Mouse (Mus musculus): Measurements from ENCODE around the gene Zbtb16.

Gene Zbtb16

DNA sequence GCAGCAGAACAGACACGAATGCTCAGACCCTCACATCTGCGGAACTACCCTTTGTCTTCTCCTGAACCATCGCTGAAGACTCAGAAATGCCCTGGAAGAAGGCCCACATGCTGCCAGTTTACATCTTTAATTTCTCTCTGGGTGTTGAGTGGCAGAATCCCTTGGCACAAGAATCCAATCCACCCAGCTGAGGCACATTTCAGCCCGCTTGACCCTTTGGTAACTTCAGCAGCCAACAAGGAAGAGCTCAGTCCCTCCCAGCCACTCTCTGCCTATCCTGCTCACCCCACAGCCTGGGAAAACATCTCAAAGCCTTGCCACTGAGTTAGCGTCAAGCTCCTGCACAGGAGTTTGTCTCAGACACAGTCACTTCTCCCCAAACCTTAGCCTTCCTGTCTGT is 162.2 kb downstream of the Zbtb16 start:
- DNase-seq (ENCODE audit: low spot score in 2 of 2) = no peak

DNA sequence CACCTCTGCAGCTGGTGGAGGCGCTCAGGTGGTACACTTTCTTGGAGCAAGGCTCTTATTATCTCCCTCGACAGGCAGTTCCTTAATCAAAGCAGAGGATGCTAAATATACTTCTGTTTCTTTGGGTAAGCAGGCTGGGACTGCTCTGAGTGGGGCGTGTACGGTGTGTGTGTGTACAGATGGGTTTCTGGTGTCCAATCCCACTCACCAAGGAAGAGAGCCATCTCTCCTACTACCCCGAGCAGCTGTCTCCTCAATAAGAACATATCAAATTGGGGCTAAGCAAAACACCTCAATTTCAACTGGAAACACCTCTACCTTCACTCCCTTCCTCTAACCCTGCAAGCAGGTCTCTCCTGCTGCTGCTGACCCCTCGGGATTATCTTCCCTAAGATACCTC is 162.8 kb downstream of the Zbtb16 start:
- no peak for DNase-seq (ENCODE audit: low spot score in 2 of 2)

GRCm38 (mm10) chr9:48671841-48672240 is 164.2 kb downstream of the Zbtb16 start:
- no peak for DNase-seq (ENCODE audit: low spot score in 2 of 2)

- DNase-seq (ENCODE audit: low spot score in 2 of 2) = no peak
Measured at GRCm38 (mm10) chr9:48670156-48670555, 165.9 kb downstream of the Zbtb16 start.

- DNase-seq (ENCODE audit: low spot score in 2 of 2) = no peak
Measured at GRCm38 (mm10) chr9:48669672-48670071, 166.3 kb downstream of the Zbtb16 start.

GRCm38 (mm10) chr9:48666702-48667101 is 169.3 kb downstream of the Zbtb16 start:
- DNase-seq (ENCODE audit: low spot score in 2 of 2) = no peak

DNA sequence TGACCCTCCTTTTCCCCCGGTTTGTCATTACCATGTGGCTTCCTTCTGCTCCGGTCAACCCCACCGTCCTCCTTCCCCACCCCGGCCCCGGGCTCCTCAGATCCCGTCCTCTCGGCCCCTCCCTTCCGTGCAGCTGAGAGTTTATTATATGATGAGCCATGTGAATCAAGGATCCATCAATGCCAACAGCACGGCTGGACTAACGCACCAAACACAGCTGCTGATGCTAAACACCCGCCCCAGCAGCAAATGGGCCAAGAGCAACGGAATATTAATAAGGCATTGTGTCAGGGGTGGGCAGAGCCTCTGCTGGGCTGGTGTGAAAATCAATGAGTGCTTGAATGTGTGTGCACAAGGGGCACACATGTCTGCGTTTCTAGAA is 173.0 kb downstream of the Zbtb16 start:
- DNase-seq (ENCODE audit: low spot score in 2 of 2) = no peak

DNA sequence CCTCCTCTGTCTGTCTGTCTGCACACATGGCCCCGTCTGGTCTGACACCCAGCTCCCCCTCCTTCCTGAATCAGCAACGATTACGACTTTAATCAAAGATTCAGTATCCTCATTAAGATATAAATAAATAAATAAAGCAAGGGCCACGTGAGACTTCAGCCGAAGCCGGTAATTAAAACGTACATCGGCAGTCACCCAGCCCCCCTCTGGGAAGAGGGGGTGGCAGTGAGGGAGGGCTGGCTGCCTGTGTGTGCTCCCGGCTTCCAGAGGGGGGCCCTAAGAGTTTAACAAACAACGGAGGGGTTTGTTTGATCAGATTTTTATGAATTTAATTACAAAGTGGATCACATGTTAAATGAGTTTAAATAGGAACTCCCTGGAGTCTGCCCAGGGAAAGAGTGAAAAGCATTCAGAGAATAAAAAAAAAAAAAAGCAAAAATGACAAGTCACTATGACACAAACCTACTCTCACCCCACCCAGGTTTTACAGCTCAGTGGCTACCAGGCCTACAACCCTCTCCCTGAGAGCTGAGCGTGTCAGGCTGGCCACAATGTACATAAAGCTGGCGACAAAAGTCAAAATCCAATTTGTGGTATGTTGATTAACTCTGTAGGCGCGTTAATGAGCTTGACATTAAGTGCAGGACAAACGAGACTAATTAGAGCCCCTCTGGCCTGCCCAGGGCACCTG is 173.5 kb downstream of the Zbtb16 start:
- no peak for DNase-seq (ENCODE audit: low spot score in 2 of 2)

- no peak for DNase-seq (ENCODE audit: low spot score in 2 of 2)
Measured at GRCm38 (mm10) chr9:48661225-48662023, 174.6 kb downstream of the Zbtb16 start.

- no peak for DNase-seq (ENCODE audit: low spot score in 2 of 2)
Measured at GRCm38 (mm10) chr9:48655525-48656169, 180.4 kb downstream of the Zbtb16 start.

DNA sequence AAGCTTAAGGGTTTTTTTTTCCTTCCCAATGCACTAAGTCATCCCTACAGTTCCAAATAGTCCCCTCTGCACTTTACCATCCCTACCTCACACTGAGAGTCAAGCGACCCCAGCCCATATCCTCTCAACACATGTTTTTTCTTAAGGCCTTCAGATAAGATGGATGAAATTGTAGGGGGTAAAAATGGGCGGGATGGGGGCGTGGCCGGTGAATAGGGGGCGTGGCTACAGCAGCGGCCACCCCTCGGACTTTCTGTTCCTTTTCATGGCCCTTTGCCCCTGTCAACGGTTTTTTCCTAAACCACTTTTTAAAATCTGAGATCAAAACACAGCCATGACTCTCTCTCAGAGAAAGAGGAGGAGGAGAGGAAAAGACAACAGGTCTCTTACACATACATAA is 181.3 kb downstream of the Zbtb16 start:
- no peak for DNase-seq (ENCODE audit: low spot score in 2 of 2)

- no peak for DNase-seq (ENCODE audit: low spot score in 2 of 2)
Measured at GRCm38 (mm10) chr9:48653399-48654070, 182.5 kb downstream of the Zbtb16 start.

- DNase-seq (ENCODE audit: low spot score in 2 of 2) = no peak
Measured at GRCm38 (mm10) chr9:48652026-48652425, 184.0 kb downstream of the Zbtb16 start.

- no peak for DNase-seq (ENCODE audit: low spot score in 2 of 2)
Measured at GRCm38 (mm10) chr9:48650846-48651245, 185.2 kb downstream of the Zbtb16 start.

- no peak for DNase-seq (ENCODE audit: low spot score in 2 of 2)
Measured at GRCm38 (mm10) chr9:48649851-48650685, 186.0 kb downstream of the Zbtb16 start.

GRCm38 (mm10) chr9:48649098-48649766 is 186.8 kb downstream of the Zbtb16 start:
- no peak for DNase-seq (ENCODE audit: low spot score in 2 of 2)

- DNase-seq (ENCODE audit: low spot score in 2 of 2) = no peak
Measured at GRCm38 (mm10) chr9:48648285-48649097, 187.5 kb downstream of the Zbtb16 start.

- no peak for DNase-seq (ENCODE audit: low spot score in 2 of 2)
Measured at GRCm38 (mm10) chr9:48647648-48648284, 188.3 kb downstream of the Zbtb16 start.
